Mouse (Mus musculus) heart, adult 11 months (tissue): ENCODE measurements around the gene Zfp966.
"Not testable (repeated sequence)": the region's sequence is repeated elsewhere in the genome, so short reads cannot be mapped to it uniquely, and the experiment has no call there.

Source experiments
- DNase-seq: peaks from one replicate; pipeline ENCODE4 v3.0.0; 2022

The Zfp966 gene

DNA sequence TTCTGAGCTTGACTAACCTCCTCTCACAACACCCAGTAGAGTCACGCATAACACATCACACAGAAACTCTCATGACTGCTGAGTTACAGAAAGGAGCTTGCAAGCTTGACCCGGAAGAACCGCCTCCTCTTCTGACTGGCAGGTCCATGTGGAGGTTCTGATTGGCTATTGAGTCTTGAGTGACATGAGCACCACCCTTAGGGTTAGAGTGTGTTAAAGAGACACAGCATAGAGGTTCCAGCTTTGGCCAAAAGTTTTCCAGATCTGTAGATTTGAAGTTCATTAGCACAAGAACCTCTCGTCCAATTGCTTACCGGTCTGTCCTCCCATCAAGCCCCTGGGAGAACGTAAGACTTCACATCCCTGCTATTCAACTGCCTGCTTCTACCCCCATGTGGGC, at the start of gene Zfp966:
Gene Zfp966, minus strand, starts transcription at position 101 of the 400 bp plus-strand sequence.
- not testable (repeated sequence) for DNase-seq

DNA sequence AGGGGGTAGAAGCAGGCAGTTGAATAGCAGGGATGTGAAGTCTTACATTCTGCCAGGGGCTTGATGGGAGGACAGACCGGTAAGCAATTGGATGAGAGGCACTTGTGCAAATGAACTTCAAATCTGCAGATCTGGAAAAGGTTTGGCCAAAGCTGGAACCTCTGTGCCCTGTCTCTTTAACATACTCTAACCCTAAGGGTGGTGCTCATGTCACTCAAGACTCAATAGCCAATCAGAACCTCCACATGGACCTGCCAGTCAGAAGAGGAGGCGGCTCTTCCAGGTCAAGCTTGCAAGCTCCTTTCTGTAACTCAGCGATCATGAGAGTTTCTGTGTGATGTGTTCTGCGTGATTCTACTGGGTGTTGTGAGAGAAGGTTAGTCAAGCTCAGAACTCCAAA, 34.1 kb upstream of the Zfp966 start, which contains the start of gene Gm2026:
Gene Gm2026, plus strand, starts transcription at position 301 of the 400 bp plus-strand sequence.
- DNase-seq, result not testable (repeated sequence)

DNA sequence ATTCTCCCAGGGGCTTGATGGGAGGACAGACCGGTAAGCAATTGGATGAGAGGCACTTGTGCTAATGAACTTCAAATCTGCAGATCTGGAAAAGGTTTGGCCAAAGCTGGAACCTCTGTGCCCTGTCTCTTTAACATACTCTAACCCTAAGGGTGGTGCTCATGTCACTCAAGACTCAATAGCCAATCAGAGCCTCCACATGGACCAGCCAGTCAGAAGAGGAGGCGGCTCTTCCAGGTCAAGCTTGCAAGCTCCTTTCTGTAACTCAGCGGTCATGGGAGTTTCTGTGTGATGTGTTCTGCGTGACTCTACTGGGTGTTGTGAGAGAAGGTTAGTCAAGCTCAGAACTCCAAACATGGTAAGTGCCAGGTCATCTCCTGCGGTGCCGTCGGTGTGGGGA, 61.9 kb downstream of the Zfp966 start, which contains the start of gene Gm6710:
Gene Gm6710, plus strand, starts transcription at position 196 of the 400 bp plus-strand sequence.
- not testable (repeated sequence) for DNase-seq
